Mouse (Mus musculus) embryonic facial prominence, embryonic 12.5 days (tissue): ENCODE measurements at regions not wholly inside any gene's neighbourhood (a gene's known extent, or its start where the extent isn't known, plus 50 kb on each side); places are given as distances from the start of the nearest gene placed in this dataset.

Source experiments
- ATAC-seq: fragments of 200-750 bp; cut with Nextera tagmentation; 2 replicates; pipeline ENCODE4 v1.8.0; 2017; ENCODE audit not compliant: insufficient number of reproducible peaks, insufficient read depth, low FRiP score, low TSS enrichment
- H3K27ac ChIP-seq: fragments of 300-500 bp; sonication (generic); 2 replicates; pipeline ENCODE4 v1.5.1; 2016; ENCODE audit warnings: mild to moderate bottlenecking
- H3K27me3 ChIP-seq: fragments of 300-500 bp; sonication (generic); 2 replicates; pipeline ENCODE4 v1.6.1; 2016; ENCODE audit warnings: mild to moderate bottlenecking, moderate library complexity
- H3K36me3 ChIP-seq: fragments of 300-500 bp; sonication (generic); 2 replicates; pipeline ENCODE4 v1.6.1; 2016; ENCODE audit warnings: mild to moderate bottlenecking
- H3K4me1 ChIP-seq: fragments of 300-500 bp; sonication (generic); 2 replicates; pipeline ENCODE4 v1.6.1; 2016
- H3K4me2 ChIP-seq: fragments of 300-500 bp; sonication (generic); replicated peaks from 2 replicates; pipeline ENCODE4 v1.6.1; 2016; ENCODE audit warnings: mild to moderate bottlenecking, moderate library complexity
- H3K4me3 ChIP-seq: fragments of 300-500 bp; sonication (generic); 2 replicates; pipeline ENCODE4 v1.5.1; 2016; ENCODE audit warnings: mild to moderate bottlenecking
- H3K9ac ChIP-seq: fragments of 300-500 bp; sonication (generic); 2 replicates; pipeline ENCODE4 v1.6.1; 2016; ENCODE audit warnings: mild to moderate bottlenecking, moderate library complexity
- H3K9me3 ChIP-seq: fragments of 300-500 bp; sonication (generic); 2 replicates; pipeline ENCODE4 v1.6.1; 2016; ENCODE audit warnings: mild to moderate bottlenecking, moderate library complexity
- WGBS: fragments of 180-500 bp; shearing (Covaris S2); methylation state at CpG from one replicate; pipeline ENCODE4 v1.1.7; 2016; 5-methylcytosine and 5-hydroxymethylcytosine counted together

- H3K9me3 ChIP-seq, result no peaks in the 10 kb centered on the region
- ATAC-seq, result no peak
- no peak overlapping the region for H3K4me2 ChIP-seq
- no peak overlapping the region for H3K9ac ChIP-seq
- peaks cover 3% of the 10 kb centered on the region; the same call in 1 of the 2 replicates for H3K4me1 ChIP-seq
- no peaks in the 10 kb centered on the region for H3K36me3 ChIP-seq
- H3K27me3 ChIP-seq, result no peaks in the 10 kb centered on the region
- no peak overlapping the region for H3K27ac ChIP-seq
- WGBS, result 71% methylated on average over 4 of the region's 4 CpGs
- H3K4me3 ChIP-seq, result no peak overlapping the region
These were observed 77.6 kb upstream of the Lgalsl start for GRCm38 (mm10) chr11:20908471-20908870.

GRCm38 (mm10) chr11:20913042-20913441, 82.2 kb upstream of the Lgalsl start:
- no peaks in the 10 kb centered on the region for H3K9me3 ChIP-seq
- no peak overlapping the region for H3K27ac ChIP-seq
- H3K4me2 ChIP-seq, result no peak overlapping the region
- H3K27me3 ChIP-seq, result no peaks in the 10 kb centered on the region
- peaks cover 20% of the 10 kb centered on the region for H3K4me1 ChIP-seq
- H3K4me3 ChIP-seq, result no peak overlapping the region
- H3K36me3 ChIP-seq, result no peaks in the 10 kb centered on the region
- no peak for ATAC-seq
- 80% methylated on average over 2 of the region's 2 CpGs for WGBS
- H3K9ac ChIP-seq, result no peak overlapping the region

GRCm38 (mm10) chr11:20913598-20914296, 82.9 kb upstream of the Lgalsl start:
- ATAC-seq, result 0 out of 2 replicates have a peak, but pooled peaks have one; percentile 57
- Histone ChIP-seq H3K9ac (no peak overlapping the region), H3K4me2 (no peak overlapping the region), H3K4me1 (peaks cover 20% of the 10 kb centered on the region), H3K4me3 (no peak overlapping the region), H3K9me3 (no peaks in the 10 kb centered on the region), H3K27me3 (no peaks in the 10 kb centered on the region), H3K36me3 (no peaks in the 10 kb centered on the region), H3K27ac (no peak overlapping the region)
- WGBS, result 26% methylated on average over 8 of the region's 8 CpGs

- 51% methylated on average over 11 of the region's 12 CpGs for WGBS
- no peaks in the 10 kb centered on the region for H3K27me3 ChIP-seq
These were observed 83.6 kb upstream of the Lgalsl start for GRCm38 (mm10) chr11:20914297-20914997.

GRCm38 (mm10) chr11:20915182-20915602, 84.3 kb upstream of the Lgalsl start:
- Histone ChIP-seq H3K4me3 (no peak overlapping the region), H3K36me3 (no peaks in the 10 kb centered on the region), H3K27me3 (no peaks in the 10 kb centered on the region), H3K27ac (0 out of 2 replicates have a peak overlapping the region, but pooled peaks have one; percentile 12), H3K4me2 (no peak overlapping the region), H3K9me3 (no peaks in the 10 kb centered on the region), H3K4me1 (peaks cover 20% of the 10 kb centered on the region), H3K9ac (no peak overlapping the region)
- WGBS, result 15% methylated on average over 8 of the region's 8 CpGs
- ATAC-seq, result no peak

More at GRCm38 (mm10) chr11:20914297-20914997, 83.6 kb upstream of the Lgalsl start:
- Histone ChIP-seq H3K9me3 (no peaks in the 10 kb centered on the region), H3K4me3 (no peak overlapping the region), H3K9ac (no peak overlapping the region), H3K36me3 (no peaks in the 10 kb centered on the region), H3K4me2 (no peak overlapping the region), H3K27ac (0 out of 2 replicates have a peak overlapping the region, but pooled peaks have one; percentile 12), H3K4me1 (peaks cover 20% of the 10 kb centered on the region)
- peak; percentile 62; the same call in 1 of the 2 replicates for ATAC-seq

GRCm38 (mm10) chr11:20915687-20916432, 85.0 kb upstream of the Lgalsl start:
- WGBS, result 29% methylated on average over 7 of the region's 7 CpGs
- Histone ChIP-seq H3K27me3 (no peaks in the 10 kb centered on the region), H3K9me3 (no peaks in the 10 kb centered on the region), H3K4me3 (no peak overlapping the region), H3K9ac (no peak overlapping the region), H3K36me3 (no peaks in the 10 kb centered on the region), H3K27ac (no peak overlapping the region; the same call in 1 of the 2 replicates), H3K4me1 (peaks cover 20% of the 10 kb centered on the region), H3K4me2 (no peak overlapping the region)
- ATAC-seq, result no peak

GRCm38 (mm10) chr11:20916473-20916911, 85.6 kb upstream of the Lgalsl start:
- H3K27ac ChIP-seq, result no peak overlapping the region
- H3K4me2 ChIP-seq, result no peak overlapping the region
- H3K4me3 ChIP-seq, result no peak overlapping the region
- WGBS, result 74% methylated on average over 6 of the region's 6 CpGs
- H3K36me3 ChIP-seq, result no peaks in the 10 kb centered on the region
- no peak overlapping the region for H3K9ac ChIP-seq
- H3K27me3 ChIP-seq, result no peaks in the 10 kb centered on the region
- peaks cover 20% of the 10 kb centered on the region for H3K4me1 ChIP-seq
- ATAC-seq, result no peak
- no peaks in the 10 kb centered on the region for H3K9me3 ChIP-seq

GRCm38 (mm10) chr11:20916961-20917360, 86.1 kb upstream of the Lgalsl start:
- Histone ChIP-seq H3K27me3 (no peaks in the 10 kb centered on the region), H3K9me3 (no peaks in the 10 kb centered on the region), H3K36me3 (no peaks in the 10 kb centered on the region), H3K4me1 (peaks cover 20% of the 10 kb centered on the region), H3K4me2 (no peak overlapping the region), H3K9ac (no peak overlapping the region), H3K4me3 (no peak overlapping the region), H3K27ac (no peak overlapping the region)
- 89% methylated on average over 7 of the region's 7 CpGs for WGBS
- no peak for ATAC-seq

- Histone ChIP-seq H3K27me3 (no peaks in the 10 kb centered on the region), H3K4me3 (no peak overlapping the region), H3K4me2 (no peak overlapping the region), H3K9ac (no peak overlapping the region), H3K27ac (no peak overlapping the region), H3K4me1 (peaks cover 20% of the 10 kb centered on the region), H3K9me3 (no peaks in the 10 kb centered on the region), H3K36me3 (no peaks in the 10 kb centered on the region)
- WGBS, result 81% methylated on average over 5 of the region's 5 CpGs
- ATAC-seq, result no peak
These were observed 86.6 kb upstream of the Lgalsl start for GRCm38 (mm10) chr11:20917483-20917882.

- Histone ChIP-seq H3K9ac (no peak overlapping the region), H3K4me1 (0 out of 2 replicates have a peak, but pooled peaks cover 5% of the 10 kb centered on the region), H3K27me3 (no peaks in the 10 kb centered on the region), H3K27ac (0 out of 2 replicates have a peak overlapping the region, but pooled peaks have one; percentile 17), H3K4me2 (no peak overlapping the region), H3K9me3 (no peaks in the 10 kb centered on the region), H3K4me3 (no peak overlapping the region), H3K36me3 (no peaks in the 10 kb centered on the region)
- ATAC-seq, result no peak
- 41% methylated on average over 6 of the region's 6 CpGs for WGBS
These were observed 92.3 kb upstream of the Lgalsl start for GRCm38 (mm10) chr11:20923115-20923514.

GRCm38 (mm10) chr11:20929426-20929825, 98.6 kb upstream of the Lgalsl start:
- no peaks in the 10 kb centered on the region for H3K9me3 ChIP-seq
- H3K36me3 ChIP-seq, result no peaks in the 10 kb centered on the region
- no peak overlapping the region for H3K4me3 ChIP-seq
- 80% methylated on average over 1 of the region's 1 CpGs for WGBS
- no peaks in the 10 kb centered on the region for H3K27me3 ChIP-seq
- no peak overlapping the region for H3K27ac ChIP-seq
- no peak overlapping the region for H3K9ac ChIP-seq
- H3K4me1 ChIP-seq, result no peaks in the 10 kb centered on the region
- ATAC-seq, result no peak
- no peak overlapping the region for H3K4me2 ChIP-seq
